Mouse (Mus musculus) ES-Bruce4 (cell line): ENCODE results near the gene Sptbn1. TPM values are rescaled to one million over a fixed set of nuclear protein-coding genes. Genes with fewer than 3 reads are reported as not detected.

Source experiments
- H3K27ac ChIP-seq: 2 replicates; pipeline ENCODE4 v1.5.1; 2012; ENCODE audit warnings: low read length, inconsistent platforms; ENCODE audit not compliant: insufficient read depth
- H3K27me3 ChIP-seq: 2 replicates; pipeline ENCODE4 v1.6.1; 2012; ENCODE audit warnings: mild to moderate bottlenecking, low read length, inconsistent platforms; ENCODE audit not compliant: control insufficient read depth, poor library complexity, insufficient read depth, severe bottlenecking
- H3K36me3 ChIP-seq: 2 replicates; pipeline ENCODE4 v1.6.1; 2012; ENCODE audit warnings: inconsistent platforms, mild to moderate bottlenecking, low read length, moderate library complexity; ENCODE audit not compliant: control insufficient read depth, poor library complexity, insufficient read depth, severe bottlenecking
- H3K4me1 ChIP-seq: one replicate; pipeline ENCODE4 v1.8.1; 2011; ENCODE audit warnings: low read length; ENCODE audit not compliant: control insufficient read depth, insufficient read depth
- H3K4me3 ChIP-seq: 2 replicates; pipeline ENCODE4 v1.5.1; 2011; ENCODE audit warnings: low read depth, mild to moderate bottlenecking, low read length
- H3K9ac ChIP-seq: 2 replicates; pipeline ENCODE4 v1.6.1; 2012; ENCODE audit warnings: low read depth, mild to moderate bottlenecking, inconsistent platforms; ENCODE audit not compliant: poor library complexity, severe bottlenecking
- H3K9me3 ChIP-seq: replicated peaks from 2 replicates; pipeline ENCODE4 v1.6.1; 2012; ENCODE audit warnings: mild to moderate bottlenecking, low read length, inconsistent platforms; ENCODE audit not compliant: control insufficient read depth, poor library complexity, insufficient read depth, severe bottlenecking
- CTCF ChIP-seq: IDR thresholded peaks from one replicate; pipeline ENCODE4 v1.8.1; 2011; ENCODE audit warnings: low read depth, low read length
- EP300 ChIP-seq: IDR thresholded peaks from 2 replicates; pipeline ENCODE4 v1.6.1; 2011; ENCODE audit warnings: low read depth, low read length; ENCODE audit not compliant: insufficient read depth
- POLR2A ChIP-seq: IDR thresholded peaks from one replicate; pipeline ENCODE4 v1.8.1; 2011; ENCODE audit warnings: low read length; ENCODE audit not compliant: insufficient read depth
- polyA plus RNA-seq: library from polyadenylated mRNA; stranded (reverse); fragments of >200 nt; gene quantifications from 2 replicates; pipeline ENCODE4 v1.2.4, GENCODE M21; 2011; ENCODE audit warnings: low read depth; ENCODE audit not compliant: missing spikeins, insufficient read depth, insufficient read length

The Sptbn1 gene
- polyA plus RNA-seq, 1 experiment = 147 TPM

GRCm38 (mm10) chr11:30132581-30132980 is 135.4 kb downstream of the Sptbn1 start:
- TF ChIP-seq CTCF = no peak
- no peak for TF ChIP-seq EP300
- TF ChIP-seq POLR2A = no peak
- peaks cover 41% of the 10 kb centered on the region for H3K36me3 ChIP-seq
- H3K9me3 ChIP-seq = no peaks in the 10 kb centered on the region
- H3K4me1 ChIP-seq = no peaks in the 10 kb centered on the region
- H3K4me3 ChIP-seq = no peak overlapping the region
- no peaks in the 10 kb centered on the region for H3K27me3 ChIP-seq
- H3K27ac ChIP-seq = no peak overlapping the region
- H3K9ac ChIP-seq = no peak overlapping the region

GRCm38 (mm10) chr11:30131640-30132039 is 136.3 kb downstream of the Sptbn1 start:
- no peak overlapping the region for H3K4me3 ChIP-seq
- H3K36me3 ChIP-seq = peaks cover 36% of the 10 kb centered on the region
- no peak overlapping the region for H3K27ac ChIP-seq
- H3K27me3 ChIP-seq = no peaks in the 10 kb centered on the region
- H3K9ac ChIP-seq = no peak overlapping the region
- no peaks in the 10 kb centered on the region for H3K4me1 ChIP-seq
- H3K9me3 ChIP-seq = no peaks in the 10 kb centered on the region
- TF ChIP-seq POLR2A = no peak
- no peak for TF ChIP-seq CTCF
- TF ChIP-seq EP300 = no peak

GRCm38 (mm10) chr11:30129339-30129738 is 138.6 kb downstream of the Sptbn1 start:
- Histone ChIP-seq H3K36me3 (peaks cover 41% of the 10 kb centered on the region), H3K9me3 (no peaks in the 10 kb centered on the region), H3K4me3 (no peak overlapping the region), H3K4me1 (no peaks in the 10 kb centered on the region), H3K9ac (no peak overlapping the region), H3K27me3 (no peaks in the 10 kb centered on the region), H3K27ac (no peak overlapping the region)
- TF ChIP-seq EP300 (no peak), CTCF (no peak), POLR2A (no peak)

- Histone ChIP-seq H3K27ac (no peak overlapping the region), H3K27me3 (no peaks in the 10 kb centered on the region), H3K36me3 (peaks cover 45% of the 10 kb centered on the region), H3K4me3 (no peak overlapping the region), H3K9ac (no peak overlapping the region), H3K4me1 (no peaks in the 10 kb centered on the region), H3K9me3 (no peaks in the 10 kb centered on the region)
- TF ChIP-seq POLR2A = no peak
These were observed 141.1 kb downstream of the Sptbn1 start for GRCm38 (mm10) chr11:30126840-30127239.

- peak overlapping the region; percentile 18; the same call in 1 of the 2 replicates for H3K27ac ChIP-seq
- H3K27me3 ChIP-seq = no peaks in the 10 kb centered on the region
- no peak overlapping the region for H3K4me3 ChIP-seq
- H3K9ac ChIP-seq = no peak overlapping the region
- TF ChIP-seq POLR2A = no peak
- no peak for TF ChIP-seq EP300
- H3K9me3 ChIP-seq = no peaks in the 10 kb centered on the region
- no peaks in the 10 kb centered on the region for H3K4me1 ChIP-seq
- H3K36me3 ChIP-seq = peaks cover 61% of the 10 kb centered on the region
These were observed 149.9 kb downstream of the Sptbn1 start for GRCm38 (mm10) chr11:30118038-30118437.

- Histone ChIP-seq H3K9me3 (no peaks in the 10 kb centered on the region), H3K4me3 (no peak overlapping the region), H3K27ac (no peak overlapping the region), H3K4me1 (no peaks in the 10 kb centered on the region), H3K27me3 (no peaks in the 10 kb centered on the region), H3K9ac (no peak overlapping the region), H3K36me3 (peaks cover 57% of the 10 kb centered on the region)
- TF ChIP-seq CTCF (no peak), POLR2A (no peak), EP300 (no peak)
These were observed 154.3 kb downstream of the Sptbn1 start for GRCm38 (mm10) chr11:30113631-30114030.

GRCm38 (mm10) chr11:30110634-30111033 is 157.3 kb downstream of the Sptbn1 start:
- peaks cover 44% of the 10 kb centered on the region for H3K36me3 ChIP-seq

More at GRCm38 (mm10) chr11:30110634-30111033, 157.3 kb downstream of the Sptbn1 start:
- H3K4me3 ChIP-seq = no peak overlapping the region
- H3K9ac ChIP-seq = no peak overlapping the region
- TF ChIP-seq EP300 (no peak), POLR2A (no peak)
- H3K4me1 ChIP-seq = no peaks in the 10 kb centered on the region
- no peaks in the 10 kb centered on the region for H3K27me3 ChIP-seq
- H3K27ac ChIP-seq = no peak overlapping the region
- H3K9me3 ChIP-seq = no peaks in the 10 kb centered on the region
